Comparison of ENCODE assay signal across 16 mouse cellular contexts in genomic region chrX:102384765-102385164, GRCm38 (mm10).
"Had no signal": no experiment of that assay in that cellular context is flagged by ENCODE, and none has a peak within 500 bp of the region (broad histone marks: within the 10 kb centered on the region; RNA-seq: fewer than 3 reads in every experiment).

No protein-coding gene starts in this region.

- H3K27ac ChIP-seq: kidney, postnatal 0 days; left cerebral cortex, adult 2 months; liver, embryonic 13.5 days; midbrain, embryonic 10.5 days; midbrain, embryonic 13.5 days had no signal

- H3K9me3 ChIP-seq: liver, embryonic 13.5 days; megakaryocyte, embryonic 14.5 days; midbrain, embryonic 10.5 days; midbrain, embryonic 13.5 days had no signal

- DNase-seq: kidney, adult 2 months; kidney, postnatal 25 days; layer of hippocampus, postnatal 36 days; liver, embryonic 13.5 days; lung, adult 2 months; lung, postnatal 36 days; right cerebral cortex, adult 18-20 months; right cerebral cortex, postnatal 25 days; spleen, adult 18-20 months; thymus, postnatal 36 days had no signal

- H3K4me3 ChIP-seq: left cerebral cortex, adult 2 months; liver, embryonic 13.5 days; megakaryocyte, embryonic 14.5 days; midbrain, embryonic 10.5 days; midbrain, embryonic 13.5 days had no signal

- H3K4me1 ChIP-seq: liver, embryonic 13.5 days; midbrain, embryonic 10.5 days; midbrain, embryonic 13.5 days had no signal

- ATAC-seq: intestine, postnatal 0 days; midbrain, embryonic 13.5 days had no signal

- H3K36me3 ChIP-seq: liver, embryonic 13.5 days; midbrain, embryonic 10.5 days; midbrain, embryonic 13.5 days had no signal

- H3K4me2 ChIP-seq: liver, embryonic 13.5 days; midbrain, embryonic 13.5 days had no signal

- H3K9ac ChIP-seq: liver, embryonic 13.5 days; midbrain, embryonic 13.5 days had no signal
